Mouse (Mus musculus): Measurements from ENCODE around the gene Ccnk.

DNA sequence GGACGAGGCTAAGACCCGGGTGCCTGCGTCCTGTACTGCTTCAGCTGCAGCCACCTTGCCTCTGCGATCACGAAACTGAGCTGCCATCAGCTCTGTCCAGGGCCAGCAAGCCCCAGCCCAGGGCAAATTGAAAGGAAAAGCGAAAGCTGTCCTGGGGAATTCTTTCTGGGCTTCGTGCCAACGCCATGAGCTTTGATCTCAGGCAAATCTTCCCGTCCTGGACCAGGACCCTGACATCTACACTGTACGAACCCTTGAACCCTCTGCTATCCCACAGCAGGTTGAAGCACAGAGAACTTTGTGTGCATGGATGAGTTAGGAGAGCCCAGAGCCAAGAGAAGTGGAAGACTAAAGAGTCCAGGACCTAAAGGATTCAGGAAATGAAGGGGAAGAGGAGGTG is 70.1 kb downstream of the Ccnk start:
- no peak for TF ChIP-seq CTCF (IDR thresholded peaks at IDR 0.05; ENCODE audit: control insufficient read depth, insufficient read depth, insufficient read length)
- no peak for TF ChIP-seq USF1 (IDR thresholded peaks at IDR 0.05; ENCODE audit: low read depth)
- no peak for TF ChIP-seq MAX (IDR thresholded peaks at IDR 0.05)
- TF ChIP-seq FOSL1 (IDR thresholded peaks at IDR 0.05; ENCODE audit: insufficient read depth, low read length, poor library complexity, severe bottlenecking): no peak
- TF ChIP-seq MYOD1 (IDR thresholded peaks at IDR 0.05; ENCODE audit: control insufficient read depth, insufficient read length, low read depth): no peak

Data from C2C12 (cell line).